Mouse (Mus musculus): ENCODE results near the gene Tubgcp2. TPM values are rescaled to one million over a fixed set of nuclear protein-coding genes. Genes with fewer than 3 reads are reported as not detected.

Tubgcp2 gene
- total RNA-seq, 2 experiments from 2014 or later: 34.5 to 36.1 TPM

GRCm38 (mm10) chr7:139984505-139984904 is 52.0 kb downstream of the Tubgcp2 start:
- DNase-seq (ENCODE audit: low spot score in 2 of 2): no peak

- DNase-seq (ENCODE audit: low spot score in 2 of 2): no peak
Measured at GRCm38 (mm10) chr7:139982058-139982457, 54.4 kb downstream of the Tubgcp2 start.

GRCm38 (mm10) chr7:139980778-139981177 is 55.7 kb downstream of the Tubgcp2 start:
- no peak for DNase-seq (ENCODE audit: low spot score in 2 of 2)

GRCm38 (mm10) chr7:139979011-139979719 is 57.3 kb downstream of the Tubgcp2 start:
- DNase-seq (ENCODE audit: low spot score in 2 of 2): no peak

- peak; percentile 87 to 93 for DNase-seq (ENCODE audit: low spot score in 2 of 2)
Measured at GRCm38 (mm10) chr7:139978278-139978892, 58.1 kb downstream of the Tubgcp2 start, which contains the start of gene 6430531B16Rik. TSS of gene 6430531B16Rik (minus strand) at chr7:139978755.

GRCm38 (mm10) chr7:139975471-139975870 is 61.0 kb downstream of the Tubgcp2 start:
- DNase-seq (ENCODE audit: low spot score in 2 of 2): no peak

- no peak for DNase-seq (ENCODE audit: low spot score in 2 of 2)
Measured at GRCm38 (mm10) chr7:139974307-139974706, 62.2 kb downstream of the Tubgcp2 start.

GRCm38 (mm10) chr7:139972923-139973331 is 63.5 kb downstream of the Tubgcp2 start:
- no peak for DNase-seq (ENCODE audit: low spot score in 2 of 2)

- DNase-seq (ENCODE audit: low spot score in 2 of 2): no peak
Measured at GRCm38 (mm10) chr7:139971436-139971835, 65.0 kb downstream of the Tubgcp2 start.

GRCm38 (mm10) chr7:139970979-139971378 is 65.5 kb downstream of the Tubgcp2 start:
- DNase-seq (ENCODE audit: low spot score in 2 of 2): no peak

GRCm38 (mm10) chr7:139970216-139970919 is 66.1 kb downstream of the Tubgcp2 start:
- DNase-seq (ENCODE audit: low spot score in 2 of 2): no peak

GRCm38 (mm10) chr7:139969348-139970130 is 66.9 kb downstream of the Tubgcp2 start:
- DNase-seq (ENCODE audit: low spot score in 2 of 2): peak; percentile 82 to 95

- DNase-seq (ENCODE audit: low spot score in 2 of 2): no peak
Measured at GRCm38 (mm10) chr7:139968428-139968827, 68.0 kb downstream of the Tubgcp2 start.

GRCm38 (mm10) chr7:139967175-139967574 is 69.3 kb downstream of the Tubgcp2 start:
- no peak for DNase-seq (ENCODE audit: low spot score in 2 of 2)

GRCm38 (mm10) chr7:139963814-139964213 is 72.7 kb downstream of the Tubgcp2 start:
- DNase-seq (ENCODE audit: low spot score in 2 of 2): no peak

GRCm38 (mm10) chr7:139961141-139961540 is 75.3 kb downstream of the Tubgcp2 start:
- DNase-seq (ENCODE audit: low spot score in 2 of 2): no peak

GRCm38 (mm10) chr7:139957958-139958357 is 78.5 kb downstream of the Tubgcp2 start:
- no peak for DNase-seq (ENCODE audit: low spot score in 2 of 2)

- no peak for DNase-seq (ENCODE audit: low spot score in 2 of 2)
Measured at GRCm38 (mm10) chr7:139957437-139957836, 79.0 kb downstream of the Tubgcp2 start.

- DNase-seq (ENCODE audit: low spot score in 2 of 2): no peak
Measured at GRCm38 (mm10) chr7:139956658-139957057, 79.8 kb downstream of the Tubgcp2 start.

GRCm38 (mm10) chr7:139955505-139955904 is 81.0 kb downstream of the Tubgcp2 start:
- DNase-seq (ENCODE audit: low spot score in 2 of 2): no peak

GRCm38 (mm10) chr7:139951991-139952633 is 84.4 kb downstream of the Tubgcp2 start:
- DNase-seq (ENCODE audit: low spot score in 2 of 2): no peak

Measured in left cerebral cortex, adult 18-20 months (tissue).